Mouse (Mus musculus): ENCODE measurements at regions not wholly inside any gene's neighbourhood (a gene's known extent, or its start where the extent isn't known, plus 50 kb on each side); places are given as distances from the start of the nearest gene placed in this dataset.

DNA sequence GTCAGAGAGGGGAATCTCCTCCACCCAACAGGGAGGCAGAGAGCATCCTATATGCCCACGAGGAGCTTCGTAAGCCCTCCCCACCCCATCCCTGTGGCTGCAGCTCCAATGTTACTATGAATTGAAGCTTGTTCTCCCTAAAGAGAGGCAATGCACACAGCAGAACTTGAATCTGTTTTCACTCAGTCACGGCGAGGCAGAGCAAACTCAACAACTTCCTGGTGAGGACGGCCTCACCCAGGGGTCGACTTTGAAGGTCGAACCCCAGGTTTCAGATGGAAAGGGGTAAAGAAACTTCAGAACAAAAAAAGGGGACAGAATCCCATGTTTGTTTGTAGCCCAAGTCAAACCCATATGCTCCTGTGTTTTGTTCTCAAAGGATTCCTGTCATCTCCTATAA is 538.5 kb upstream of the Gm19410 start:
- H3K27me3 ChIP-seq (ENCODE audit: control insufficient read depth, insufficient read depth, low read length), result no peaks in the 10 kb centered on the region
- no peak for TF ChIP-seq CTCF (IDR thresholded peaks at IDR 0.05; ENCODE audit: extremely low read depth, insufficient read depth, insufficient read length, insufficient replicate concordance)
- no peak for TF ChIP-seq POLR2A (IDR thresholded peaks at IDR 0.05; ENCODE audit: low read depth, low read length)
- no peak for DNase-seq (ENCODE audit: low read depth in 1 of 2, low spot score in 2 of 2)
- no peaks in the 10 kb centered on the region for H3K36me3 ChIP-seq (ENCODE audit: control insufficient read depth, insufficient read depth, low read length)
- 63% methylated on average over 7 of the region's 7 CpGs for WGBS
- H3K4me3 ChIP-seq (ENCODE audit: extremely low read depth, insufficient read depth, insufficient read length), result no peak overlapping the region
- no peaks in the 10 kb centered on the region for H3K4me1 ChIP-seq (ENCODE audit: control insufficient read depth, insufficient read depth, insufficient read length)
- H3K27ac ChIP-seq (ENCODE audit: insufficient read depth, low read length), result no peak overlapping the region

DNA sequence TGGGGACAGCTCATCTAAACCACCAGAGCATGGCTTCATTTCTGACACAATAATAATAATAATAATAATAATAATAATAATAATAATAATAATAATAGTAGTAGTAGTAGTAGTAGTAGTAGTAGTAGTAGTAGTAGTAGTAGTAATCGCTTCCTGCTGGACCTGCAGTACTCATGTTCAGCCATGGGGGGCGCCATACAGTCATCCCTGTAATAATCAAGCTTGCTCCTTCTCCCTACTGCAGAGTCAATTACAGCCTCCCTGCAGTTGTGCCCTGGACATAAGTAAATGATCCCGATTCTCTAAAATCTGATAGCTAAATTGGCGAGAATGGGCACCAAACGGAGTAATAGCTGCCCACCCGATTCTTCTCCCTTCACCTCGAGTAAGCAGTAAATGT is 537.1 kb upstream of the Gm19410 start:
- no peak overlapping the region for H3K27ac ChIP-seq (ENCODE audit: insufficient read depth, low read length)
- H3K27me3 ChIP-seq (ENCODE audit: control insufficient read depth, insufficient read depth, low read length), result no peaks in the 10 kb centered on the region
- 80% methylated on average over 7 of the region's 7 CpGs for WGBS
- TF ChIP-seq POLR2A (IDR thresholded peaks at IDR 0.05; ENCODE audit: low read depth, low read length) (no peak), CTCF (IDR thresholded peaks at IDR 0.05; ENCODE audit: extremely low read depth, insufficient read depth, insufficient read length, insufficient replicate concordance) (no peak)
- H3K4me1 ChIP-seq (ENCODE audit: control insufficient read depth, insufficient read depth, insufficient read length), result no peaks in the 10 kb centered on the region
- no peak for DNase-seq (ENCODE audit: low read depth in 1 of 2, low spot score in 2 of 2)
- no peak overlapping the region for H3K4me3 ChIP-seq (ENCODE audit: extremely low read depth, insufficient read depth, insufficient read length)
- H3K36me3 ChIP-seq (ENCODE audit: control insufficient read depth, insufficient read depth, low read length), result no peaks in the 10 kb centered on the region

DNA sequence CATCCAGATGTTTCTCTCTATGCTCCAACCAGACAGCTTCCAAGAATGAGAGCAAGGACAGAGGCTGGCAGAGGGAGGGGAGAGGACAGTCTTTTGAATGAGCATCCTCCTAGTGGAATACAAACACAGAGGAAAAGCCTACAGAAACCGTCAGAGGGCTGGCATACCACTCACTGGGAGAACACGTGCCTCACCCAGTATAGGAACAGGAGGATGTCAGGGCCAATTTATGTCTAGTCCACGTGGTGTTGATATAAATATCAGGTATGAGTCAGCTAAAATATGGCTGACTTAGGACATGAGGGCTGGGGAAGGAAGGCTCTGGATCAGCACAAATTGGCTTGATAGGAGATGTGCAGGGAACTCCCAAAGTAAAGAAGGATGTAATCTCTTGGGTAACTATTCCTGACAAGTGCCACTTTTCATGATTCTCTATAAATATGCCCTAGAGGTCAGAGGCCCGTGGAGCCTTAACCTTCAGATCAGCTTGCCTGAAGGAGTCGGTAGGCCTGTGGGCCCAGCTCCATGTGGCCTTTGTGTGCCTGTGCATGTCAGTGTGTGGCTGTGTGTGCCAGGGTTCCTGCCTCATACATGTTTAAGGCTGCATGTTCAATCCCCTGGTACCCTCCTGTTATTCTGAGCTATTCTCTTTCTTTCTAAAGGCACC is 531.9 kb upstream of the Gm19410 start:
- TF ChIP-seq CTCF (IDR thresholded peaks at IDR 0.05; ENCODE audit: extremely low read depth, insufficient read depth, insufficient read length, insufficient replicate concordance) (no peak), POLR2A (IDR thresholded peaks at IDR 0.05; ENCODE audit: low read depth, low read length) (no peak)
- 41% methylated on average over 5 of the region's 5 CpGs for WGBS
- H3K27me3 ChIP-seq (ENCODE audit: control insufficient read depth, insufficient read depth, low read length), result no peaks in the 10 kb centered on the region
- no peaks in the 10 kb centered on the region for H3K4me1 ChIP-seq (ENCODE audit: control insufficient read depth, insufficient read depth, insufficient read length)
- no peak for DNase-seq (ENCODE audit: low read depth in 1 of 2, low spot score in 2 of 2)
- no peaks in the 10 kb centered on the region for H3K36me3 ChIP-seq (ENCODE audit: control insufficient read depth, insufficient read depth, low read length)
- H3K4me3 ChIP-seq (ENCODE audit: extremely low read depth, insufficient read depth, insufficient read length), result no peak overlapping the region
- no peak overlapping the region for H3K27ac ChIP-seq (ENCODE audit: insufficient read depth, low read length)

DNA sequence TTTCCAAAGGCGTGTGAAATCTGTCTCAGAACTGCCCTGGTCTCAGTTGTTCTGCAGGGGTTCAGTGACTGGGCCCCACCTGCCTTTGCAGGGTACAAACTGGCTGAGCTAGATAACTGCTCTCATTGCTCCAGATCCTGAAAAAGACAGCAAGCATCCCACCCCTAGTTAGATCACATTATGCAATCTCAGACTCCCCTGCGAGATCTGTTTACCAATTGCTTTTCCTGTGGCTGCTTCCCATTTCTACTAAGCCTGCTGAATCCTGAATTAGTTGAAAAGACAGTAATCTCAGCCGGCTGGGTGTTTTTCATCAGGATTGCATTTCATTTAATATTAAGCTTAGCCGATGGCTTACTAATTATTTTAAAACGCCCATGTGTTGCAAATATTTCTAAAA is 531.2 kb upstream of the Gm19410 start:
- Histone ChIP-seq H3K27ac (ENCODE audit: insufficient read depth, low read length) (no peak overlapping the region), H3K4me1 (ENCODE audit: control insufficient read depth, insufficient read depth, insufficient read length) (no peaks in the 10 kb centered on the region), H3K27me3 (ENCODE audit: control insufficient read depth, insufficient read depth, low read length) (no peaks in the 10 kb centered on the region), H3K4me3 (ENCODE audit: extremely low read depth, insufficient read depth, insufficient read length) (no peak overlapping the region), H3K36me3 (ENCODE audit: control insufficient read depth, insufficient read depth, low read length) (no peaks in the 10 kb centered on the region)
- no peak for DNase-seq (ENCODE audit: low read depth in 1 of 2, low spot score in 2 of 2)
- 82% methylated on average over 5 of the region's 5 CpGs for WGBS
- TF ChIP-seq POLR2A (IDR thresholded peaks at IDR 0.05; ENCODE audit: low read depth, low read length), result no peak
- no peak for TF ChIP-seq CTCF (IDR thresholded peaks at IDR 0.05; ENCODE audit: extremely low read depth, insufficient read depth, insufficient read length, insufficient replicate concordance)

DNA sequence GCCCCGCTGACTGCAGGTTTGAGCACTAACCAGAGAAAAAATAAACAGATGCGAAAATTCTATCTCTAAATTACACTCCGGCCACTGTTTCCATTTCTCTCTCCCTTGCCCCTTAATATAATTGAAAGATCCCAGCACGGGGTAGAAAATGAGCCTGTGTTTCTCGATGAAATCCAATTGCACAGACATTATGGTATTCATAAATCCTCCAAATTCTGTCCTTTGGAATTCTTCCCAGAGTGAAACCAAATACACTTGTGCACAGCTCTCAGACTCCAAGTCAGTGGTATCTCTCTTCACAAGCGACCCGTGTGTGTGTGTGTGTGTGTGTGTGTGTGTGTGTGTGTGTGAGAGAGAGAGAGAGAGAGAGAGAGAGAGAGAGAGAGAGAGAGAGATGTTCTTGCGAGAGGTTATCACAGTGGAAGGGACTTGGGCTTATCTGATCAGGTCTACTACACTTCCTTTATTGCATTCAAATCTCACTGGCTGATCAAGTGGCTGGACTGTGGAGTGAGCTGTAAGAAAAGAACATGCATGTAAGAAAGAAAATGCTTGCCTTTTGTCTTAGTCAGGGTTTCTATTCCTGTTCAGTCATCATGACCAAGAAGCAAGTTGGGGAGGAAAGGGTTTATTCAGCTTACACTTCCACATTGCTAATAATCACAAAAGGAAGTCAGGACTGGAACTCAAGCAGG is 529.6 kb upstream of the Gm19410 start:
- 80% methylated on average over 8 of the region's 8 CpGs for WGBS
- no peak for DNase-seq (ENCODE audit: low read depth in 1 of 2, low spot score in 2 of 2)
- no peaks in the 10 kb centered on the region for H3K27me3 ChIP-seq (ENCODE audit: control insufficient read depth, insufficient read depth, low read length)
- no peak overlapping the region for H3K4me3 ChIP-seq (ENCODE audit: extremely low read depth, insufficient read depth, insufficient read length)
- no peak overlapping the region for H3K27ac ChIP-seq (ENCODE audit: insufficient read depth, low read length)
- H3K36me3 ChIP-seq (ENCODE audit: control insufficient read depth, insufficient read depth, low read length), result no peaks in the 10 kb centered on the region
- TF ChIP-seq CTCF (IDR thresholded peaks at IDR 0.05; ENCODE audit: extremely low read depth, insufficient read depth, insufficient read length, insufficient replicate concordance) (no peak), POLR2A (IDR thresholded peaks at IDR 0.05; ENCODE audit: low read depth, low read length) (no peak)
- no peaks in the 10 kb centered on the region for H3K4me1 ChIP-seq (ENCODE audit: control insufficient read depth, insufficient read depth, insufficient read length)

DNA sequence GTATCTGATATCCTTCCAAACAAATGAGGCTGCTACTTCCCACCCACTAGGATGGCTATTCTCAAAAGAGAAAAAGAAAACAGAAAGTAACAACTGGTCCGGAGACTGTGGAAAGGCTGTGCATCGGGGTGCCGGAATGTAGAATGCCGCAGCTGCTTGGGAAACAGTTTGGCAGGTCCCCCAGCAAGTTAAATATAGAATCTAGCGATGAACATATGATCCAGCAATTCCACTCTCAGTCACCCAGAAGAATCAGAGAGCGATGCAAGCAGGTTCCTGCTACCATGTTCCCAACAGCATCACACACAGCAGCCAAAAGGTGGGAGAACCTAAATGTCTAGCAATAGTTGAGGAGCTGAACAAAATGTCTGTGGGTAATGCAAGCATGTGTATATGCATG is 528.3 kb upstream of the Gm19410 start:
- no peaks in the 10 kb centered on the region for H3K36me3 ChIP-seq (ENCODE audit: control insufficient read depth, insufficient read depth, low read length)
- TF ChIP-seq CTCF (IDR thresholded peaks at IDR 0.05; ENCODE audit: extremely low read depth, insufficient read depth, insufficient read length, insufficient replicate concordance) (no peak), POLR2A (IDR thresholded peaks at IDR 0.05; ENCODE audit: low read depth, low read length) (no peak)
- H3K27ac ChIP-seq (ENCODE audit: insufficient read depth, low read length), result no peak overlapping the region
- no peaks in the 10 kb centered on the region for H3K4me1 ChIP-seq (ENCODE audit: control insufficient read depth, insufficient read depth, insufficient read length)
- H3K4me3 ChIP-seq (ENCODE audit: extremely low read depth, insufficient read depth, insufficient read length), result no peak overlapping the region
- no peaks in the 10 kb centered on the region for H3K27me3 ChIP-seq (ENCODE audit: control insufficient read depth, insufficient read depth, low read length)
- no peak for DNase-seq (ENCODE audit: low read depth in 1 of 2, low spot score in 2 of 2)
- 92% methylated on average over 6 of the region's 6 CpGs for WGBS

DNA sequence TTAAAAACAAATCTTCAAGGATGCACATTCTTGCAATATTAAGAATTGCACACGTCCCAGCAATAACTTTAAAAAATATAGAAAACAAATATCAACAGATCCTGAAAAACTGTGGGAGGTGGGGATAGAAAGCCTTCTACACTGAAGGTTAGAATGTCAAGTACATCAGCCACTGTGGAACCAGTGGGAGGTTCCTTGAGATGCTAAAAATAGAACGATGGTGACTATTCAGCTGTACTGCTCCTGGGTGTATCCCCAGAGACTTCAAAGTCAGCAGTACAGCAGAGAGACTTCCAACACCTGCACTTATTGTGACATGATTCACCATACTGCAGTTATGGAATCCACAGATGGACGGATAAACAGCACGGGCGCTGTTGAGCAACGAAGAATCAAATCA is 524.7 kb upstream of the Gm19410 start:
- H3K36me3 ChIP-seq (ENCODE audit: control insufficient read depth, insufficient read depth, low read length), result no peaks in the 10 kb centered on the region
- no peak overlapping the region for H3K4me3 ChIP-seq (ENCODE audit: extremely low read depth, insufficient read depth, insufficient read length)
- no peak overlapping the region for H3K27ac ChIP-seq (ENCODE audit: insufficient read depth, low read length)
- DNase-seq (ENCODE audit: low read depth in 1 of 2, low spot score in 2 of 2), result no peak
- 54% methylated on average over 6 of the region's 6 CpGs for WGBS
- TF ChIP-seq CTCF (IDR thresholded peaks at IDR 0.05; ENCODE audit: extremely low read depth, insufficient read depth, insufficient read length, insufficient replicate concordance) (no peak), POLR2A (IDR thresholded peaks at IDR 0.05; ENCODE audit: low read depth, low read length) (no peak)
- no peaks in the 10 kb centered on the region for H3K4me1 ChIP-seq (ENCODE audit: control insufficient read depth, insufficient read depth, insufficient read length)
- H3K27me3 ChIP-seq (ENCODE audit: control insufficient read depth, insufficient read depth, low read length), result no peaks in the 10 kb centered on the region
